Mouse (Mus musculus) kidney, adult 10 weeks (tissue): ENCODE measurements around the gene Agt. TPM values are rescaled to one million over a fixed set of nuclear protein-coding genes. Genes with fewer than 3 reads are reported as not detected.

Experiments
- polyA plus RNA-seq: library from polyadenylated mRNA; stranded (reverse); fragments of 350-450 nt; fragmentation: Illumina TruSeq; extraction: RNeasy Lipid Tissue Mini Kit (QIAGEN cat#74804); gene quantifications from one replicate; pipeline ENCODE4 v1.2.3, GENCODE M21; 2014; ENCODE audit warnings: low read depth, low replicate concordance

Gene Agt
- polyA plus RNA-seq = 3.8 TPM

GRCm38 (mm10) chr8:124569593-124569992 is at the start of gene Agt:
TSS of gene Agt (minus strand) at chr8:124569706.

GRCm38 (mm10) chr8:124575811-124576210 is 6.3 kb upstream of the Agt start, which contains the start of gene Capn9:
TSS of gene Capn9 (plus strand) at chr8:124576111.

GRCm38 (mm10) chr8:124520249-124521080 is 49.0 kb downstream of the Agt start, which contains the start of gene Cog2:
TSS of gene Cog2 (plus strand) at chr8:124520767.

Other genes starting within 250 kb of the Agt start
- 0.16 TPM for gene Pgbd5, start 130.0 kb downstream of the Agt start, polyA plus RNA-seq
- 14.6 TPM for gene Cog2, start 48.9 kb downstream of the Agt start, polyA plus RNA-seq
- gene Capn9, start 6.4 kb upstream of the Agt start, polyA plus RNA-seq = not detected
- gene 2310022B05Rik, start 93.7 kb upstream of the Agt start, polyA plus RNA-seq = 9.9 TPM
- gene Ttc13, start 152.3 kb upstream of the Agt start, polyA plus RNA-seq = 13.5 TPM
- 1.1 TPM for gene Arv1, start 152.4 kb upstream of the Agt start, polyA plus RNA-seq
- 0.69 TPM for gene Fam89a, start 182.1 kb upstream of the Agt start, polyA plus RNA-seq
- gene Trim67, start 223.4 kb upstream of the Agt start, polyA plus RNA-seq = not detected